11 mouse cellular contexts compared by ENCODE assay signal in the genomic region with DNA sequence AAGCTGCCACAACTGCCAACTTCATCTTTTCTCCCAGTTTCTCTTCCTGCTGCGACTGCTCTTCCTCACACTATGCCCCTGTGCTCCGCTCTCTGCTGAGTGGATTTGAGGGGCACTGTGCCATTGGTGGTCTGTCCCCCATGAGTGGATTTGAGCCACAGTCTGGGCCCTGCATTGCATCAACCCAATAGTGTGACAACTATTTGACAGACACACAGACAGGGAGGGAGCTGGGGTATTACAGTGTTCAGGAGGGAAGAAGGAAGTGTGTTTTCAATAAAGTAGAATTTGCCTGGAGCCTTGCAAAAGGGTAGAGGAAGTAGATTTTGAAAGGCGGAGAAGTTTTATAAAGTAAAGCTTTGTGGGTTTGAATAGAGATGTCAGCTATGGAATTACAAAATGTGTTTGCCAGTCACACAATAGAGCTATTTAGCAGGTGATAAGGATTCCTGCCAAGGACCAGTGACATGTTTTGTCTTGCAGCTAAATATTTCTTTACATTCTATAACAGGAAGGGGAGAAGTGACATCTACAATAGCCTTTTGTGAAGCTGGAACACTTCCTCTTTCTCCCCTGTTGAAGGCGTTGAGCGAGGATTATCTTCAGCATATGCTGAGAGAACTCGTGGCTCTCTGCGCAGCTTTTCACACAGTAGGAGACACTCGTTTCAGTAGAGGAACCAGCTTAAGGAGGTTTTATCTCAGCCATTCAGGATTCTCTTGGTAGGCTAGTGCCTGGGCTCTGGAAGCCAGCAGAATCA. TPM values are rescaled to one million over a fixed set of nuclear protein-coding genes. Genes with fewer than 3 reads are reported as not detected.
DNase-seq lines count a peak whose midpoint lies in the region; ATAC-seq and TF ChIP-seq lines count a peak whose summit lies in the region.
"Had no signal": no experiment of that assay in that cellular context is flagged by ENCODE, and none has a peak within 500 bp of the region (broad histone marks: within the 10 kb centered on the region; RNA-seq: fewer than 3 reads in every experiment).

No protein-coding gene starts in this region.

- intact Hi-C loops in heart, adult 2 months (cut with DNase I): no loop called here
- intact Hi-C loops in left cerebral cortex, postnatal 36 days (cut with DNase I): no loop called here

- 0 out of 2 replicates have a peak, but pooled peaks cover 2% of the 10 kb centered on the region for H3K4me1 ChIP-seq in heart, embryonic 16.5 days (ENCODE audit: control insufficient read depth, insufficient read depth, low read length)
- H3K4me1 ChIP-seq in heart, adult 2 months (ENCODE audit: control insufficient read depth, insufficient read depth, low read length): peaks cover 4% of the 10 kb centered on the region; the same call in 1 of the 2 replicates
- no peaks in the 10 kb centered on the region for H3K4me1 ChIP-seq in spleen, adult 2 months (ENCODE audit: control insufficient read depth, insufficient read depth, insufficient read length)

- TF ChIP-seq EP300 in heart, adult 2 months (IDR thresholded peaks at IDR 0.05; ENCODE audit: insufficient read depth, low read depth, low read length): no peak

- DNase-seq in heart, adult 2 months: no peak
- DNase-seq in spleen, adult 2 months (ENCODE audit: low read depth in 1 of 2, low spot score in 2 of 2): peak in 1 of 2 experiments; percentile 4
- DNase-seq in spleen, adult 12 weeks (ENCODE audit: low spot score): no peak
- DNase-seq in lung, postnatal 25 days (ENCODE audit: low spot score): peak; percentile 15
- no peak for DNase-seq in left cerebral cortex, postnatal 36 days (ENCODE audit: low spot score in 2 of 2)
- no peak for DNase-seq in adrenal gland, postnatal 10 days
- no peak for DNase-seq in cerebellum, adult 9-11 months
- DNase-seq: thymus, adult 18-20 months had no signal

- no peaks in the 10 kb centered on the region for H3K9me3 ChIP-seq in heart, embryonic 16.5 days (replicated peaks; ENCODE audit: control insufficient read depth, low read length)

- no peaks in the 10 kb centered on the region for H3K79me2 ChIP-seq in heart, adult 2 months (replicated peaks; ENCODE audit: control insufficient read depth, insufficient read depth, low read length)

- no peaks in the 10 kb centered on the region for H3K27me3 ChIP-seq in heart, embryonic 16.5 days (ENCODE audit: control insufficient read depth, insufficient read depth, low read length)
- no peaks in the 10 kb centered on the region for H3K27me3 ChIP-seq in heart, adult 2 months (ENCODE audit: control insufficient read depth, insufficient read depth, low read length)
- H3K27me3 ChIP-seq in spleen, adult 2 months (ENCODE audit: control insufficient read depth, insufficient read depth, low read length): no peaks in the 10 kb centered on the region

- TF ChIP-seq CTCF in heart, adult 2 months (IDR thresholded peaks at IDR 0.05): no peak
- TF ChIP-seq CTCF in spleen, adult 2 months (IDR thresholded peaks at IDR 0.05; ENCODE audit: extremely low read depth, insufficient read depth, insufficient read length, insufficient replicate concordance): no peak

- H3K27ac ChIP-seq in heart, embryonic 16.5 days (ENCODE audit: low read length): peak overlapping the region; percentile 58
- no peak overlapping the region; the same call in 1 of the 2 replicates for H3K27ac ChIP-seq in heart, adult 2 months
- peak overlapping the region; percentile 71 for H3K27ac ChIP-seq in spleen, adult 2 months (ENCODE audit: insufficient read depth, low read length)
- H3K27ac ChIP-seq: hindbrain, postnatal 0 days; liver, embryonic 14.5 days had no signal

- no peak overlapping the region for H3K4me2 ChIP-seq in heart, embryonic 16.5 days (ENCODE audit: low read depth, low read length)

- H3K4me3 ChIP-seq in heart, embryonic 16.5 days (ENCODE audit: low read length): no peak overlapping the region
- H3K4me3 ChIP-seq in heart, adult 2 months: no peak overlapping the region
- no peak overlapping the region for H3K4me3 ChIP-seq in spleen, adult 2 months (ENCODE audit: extremely low read depth, insufficient read depth, insufficient read length)

- TF ChIP-seq POLR2A in heart, adult 2 months (IDR thresholded peaks at IDR 0.05; ENCODE audit: insufficient read depth, low read depth, low read length): no peak
- TF ChIP-seq POLR2A in spleen, adult 2 months (IDR thresholded peaks at IDR 0.05; ENCODE audit: low read depth, low read length): no peak

- no peak overlapping the region for H3K9ac ChIP-seq in heart, embryonic 16.5 days (ENCODE audit: low read length)
- no peak overlapping the region for H3K9ac ChIP-seq in heart, adult 2 months (ENCODE audit: low read depth, low read length)
- H3K9ac ChIP-seq: liver, embryonic 14.5 days had no signal

- no peaks in the 10 kb centered on the region for H3K36me3 ChIP-seq in heart, embryonic 16.5 days (ENCODE audit: control insufficient read depth, insufficient read depth)
- no peaks in the 10 kb centered on the region for H3K36me3 ChIP-seq in heart, adult 2 months (ENCODE audit: control insufficient read depth, insufficient read depth, low read length)
- H3K36me3 ChIP-seq in spleen, adult 2 months (ENCODE audit: control insufficient read depth, insufficient read depth, low read length): no peaks in the 10 kb centered on the region

- ATAC-seq in heart, embryonic 16.5 days (replicated peaks; ENCODE audit: extremely low read depth, insufficient read depth, low FRiP score): no peak
- ATAC-seq: hindbrain, postnatal 0 days had no signal

- 43% methylated on average over 8 of the region's 8 CpGs for WGBS in heart, embryonic 16.5 days
- 33% methylated on average over 8 of the region's 8 CpGs for WGBS in heart, adult 2 months
- 29% methylated on average over 8 of the region's 8 CpGs for WGBS in spleen, adult 2 months

RNA-seq across cellular contexts. Expression of gene Strap, which starts 38.3 kb away (rescaled TPM):
- polyA plus RNA-seq in heart, embryonic 16.5 days (2015; fragmentation: Nextera tagmentation; extraction: Ambion mirVana): 106 and 125 TPM in 2 replicates
- 10 to 100 TPM; 81.6 to 86.5 TPM for total RNA-seq in heart, adult 2 months (2021)
- polyA plus RNA-seq in heart, adult 2 months (2012; rRNA removed): 26.3 and 46.6 TPM in 2 replicates
- polyA plus RNA-seq in spleen, adult 2 months (2012; rRNA removed): 18.8 and 34.0 TPM in 2 replicates
- 100 to 1,000 TPM; 103 to 113 TPM for total RNA-seq in left cerebral cortex, postnatal 36 days (2021)
- 100 to 1,000 TPM; 102 to 113 TPM for total RNA-seq in adrenal gland, postnatal 10 days (2021)

RNA-seq across cellular contexts. Expression of gene Eps8, which starts 41.9 kb away (rescaled TPM):
- 31.2 and 36.7 TPM in 2 replicates for polyA plus RNA-seq in heart, embryonic 16.5 days (2015; fragmentation: Nextera tagmentation; extraction: Ambion mirVana)
- 10 to 100 TPM; 11.6 to 12.2 TPM for total RNA-seq in heart, adult 2 months (2021)
- 6.7 and 8.8 TPM in 2 replicates for polyA plus RNA-seq in heart, adult 2 months (2012; rRNA removed)
- 5.1 and 5.6 TPM in 2 replicates for polyA plus RNA-seq in spleen, adult 2 months (2012; rRNA removed)
- 10 to 100 TPM; 32.2 to 39.2 TPM for total RNA-seq in left cerebral cortex, postnatal 36 days (2021)
- total RNA-seq in adrenal gland, postnatal 10 days (2021): 10 to 100 TPM; 23.3 to 26.0 TPM

RNA-seq across cellular contexts. Expression of gene Dera, which starts 57.7 kb away (rescaled TPM):
- 40.8 and 46.2 TPM in 2 replicates for polyA plus RNA-seq in heart, embryonic 16.5 days (2015; fragmentation: Nextera tagmentation; extraction: Ambion mirVana)
- total RNA-seq in heart, adult 2 months (2021): 1 to 10 TPM; 4.1 to 4.6 TPM
- polyA plus RNA-seq in heart, adult 2 months (2012; rRNA removed): 3.0 and 3.8 TPM in 2 replicates
- polyA plus RNA-seq in spleen, adult 2 months (2012; rRNA removed): 7.2 and 7.8 TPM in 2 replicates
- total RNA-seq in left cerebral cortex, postnatal 36 days (2021): 1 to 10 TPM; 3.6 to 4.4 TPM
- 10 to 100 TPM; 28.9 to 31.6 TPM for total RNA-seq in adrenal gland, postnatal 10 days (2021)

Comparison
In these comparisons a context has a peak if more than half of its experiments do, and no peak if none do; other contexts are left out.
1. RNA of gene Dera, which starts 57.7 kb away (total RNA-seq): 28.9 to 31.6 TPM in adrenal gland, postnatal 10 days; 4.1 to 4.6 TPM in heart, adult 2 months and 3.6 to 4.4 TPM in left cerebral cortex, postnatal 36 days; every median in the first group is over 4 times any median in the second.